Mouse (Mus musculus): ENCODE data around the gene Lmx1a. TPM values are rescaled to one million over a fixed set of nuclear protein-coding genes. Genes with fewer than 3 reads are reported as not detected.
A peak's percentile ranks its signal among the peaks of the same experiment; 100 is the strongest.

Gene Lmx1a
- total RNA-seq (2017): not detected in 2 replicates

DNA sequence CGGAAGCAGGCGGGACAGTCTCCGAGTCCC, at the start of gene Lmx1a:
Lmx1a (plus strand) TSS at position 6 of the 30 bp plus-strand sequence.
- ATAC-seq (replicated peaks in 1 of 2; ENCODE audit: insufficient read depth in 1 of 2, low FRiP score in 2 of 2, low TSS enrichment in 1 of 2, low read depth in 1 of 2, poor library complexity in 2 of 2, severe bottlenecking in 2 of 2): no peak

DNA sequence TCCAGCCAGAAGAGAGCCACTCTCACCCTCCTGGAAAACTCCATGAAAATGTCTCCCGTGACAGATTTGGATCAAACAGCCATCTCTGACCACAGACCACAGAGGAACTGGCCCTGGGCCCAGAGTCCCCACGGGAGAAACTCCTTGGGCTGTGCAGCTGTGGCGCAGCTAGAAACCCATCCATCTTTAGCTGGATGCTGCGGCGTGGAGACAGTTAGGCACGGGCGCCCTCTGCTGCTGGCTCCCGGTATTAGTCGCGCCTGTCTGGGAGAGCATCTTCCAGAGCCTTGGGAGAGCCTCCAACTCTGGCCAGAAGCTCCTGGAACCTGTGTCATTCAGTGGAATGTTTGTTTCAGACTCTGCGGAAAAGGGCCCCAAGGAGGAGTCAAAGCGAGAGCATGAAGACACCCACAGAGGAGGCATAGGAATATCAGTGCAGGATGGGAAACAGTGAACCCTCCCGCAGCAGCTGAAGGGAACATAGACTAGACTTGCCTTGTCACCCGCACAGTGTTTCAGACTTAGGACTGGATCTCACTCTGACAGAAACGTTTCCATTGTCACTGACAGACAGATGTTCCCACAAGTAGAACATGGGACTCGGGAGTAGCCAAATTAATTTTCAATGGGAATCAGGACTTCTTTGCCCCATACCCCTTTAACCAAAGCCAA, 44.0 kb upstream of the Lmx1a start:
- peak; percentile 81 to 83 for ATAC-seq (replicated peaks in 1 of 2; ENCODE audit: insufficient read depth in 1 of 2, low FRiP score in 2 of 2, low TSS enrichment in 1 of 2, low read depth in 1 of 2, poor library complexity in 2 of 2, severe bottlenecking in 2 of 2)

DNA sequence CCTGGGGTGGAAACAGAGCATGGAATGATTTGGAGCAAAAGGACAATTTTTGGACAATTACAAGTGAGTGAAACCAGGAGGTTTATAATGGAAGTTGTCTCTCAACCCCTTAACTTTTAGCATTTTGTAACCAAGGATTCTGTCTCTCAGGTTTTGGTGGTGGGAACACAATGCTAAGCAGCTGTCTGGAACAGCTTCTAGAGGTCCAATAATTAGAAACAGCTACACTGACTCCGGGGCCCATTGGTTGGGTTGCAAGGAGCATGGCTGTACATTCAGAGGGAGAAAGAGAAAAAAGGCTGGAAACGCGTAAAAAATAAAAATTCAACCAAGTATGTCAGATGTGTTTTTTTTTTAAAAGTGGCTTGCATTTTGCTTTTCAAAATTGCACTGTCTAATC, 40.4 kb upstream of the Lmx1a start:
- no peak for ATAC-seq (replicated peaks in 1 of 2; ENCODE audit: insufficient read depth in 1 of 2, low FRiP score in 2 of 2, low TSS enrichment in 1 of 2, low read depth in 1 of 2, poor library complexity in 2 of 2, severe bottlenecking in 2 of 2)

DNA sequence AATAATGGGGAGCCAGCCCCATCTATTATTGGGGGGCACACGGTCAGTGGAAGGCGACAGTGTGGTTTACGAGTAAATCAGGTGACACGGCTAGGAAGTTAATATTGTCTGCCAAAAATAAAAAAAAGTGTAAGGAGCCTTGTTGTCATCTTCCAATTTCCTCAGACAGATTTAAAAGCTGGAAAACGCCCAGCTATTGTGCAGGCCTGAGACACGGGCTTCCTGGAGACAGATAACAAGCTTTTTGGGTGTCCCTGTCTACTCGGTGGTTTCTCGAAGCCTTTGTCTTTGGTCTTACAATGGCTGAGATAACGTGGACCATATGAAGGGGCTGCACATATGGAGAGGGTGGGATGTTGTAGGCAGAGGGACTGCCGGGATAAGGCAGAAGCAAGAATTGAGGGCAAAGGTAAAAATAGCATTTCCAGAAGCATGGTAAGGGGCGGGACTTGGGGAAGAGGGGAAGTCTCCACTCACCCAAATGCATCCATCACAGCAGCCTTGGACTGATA, 39.9 kb upstream of the Lmx1a start:
- ATAC-seq (replicated peaks in 1 of 2; ENCODE audit: insufficient read depth in 1 of 2, low FRiP score in 2 of 2, low TSS enrichment in 1 of 2, low read depth in 1 of 2, poor library complexity in 2 of 2, severe bottlenecking in 2 of 2): no peak

DNA sequence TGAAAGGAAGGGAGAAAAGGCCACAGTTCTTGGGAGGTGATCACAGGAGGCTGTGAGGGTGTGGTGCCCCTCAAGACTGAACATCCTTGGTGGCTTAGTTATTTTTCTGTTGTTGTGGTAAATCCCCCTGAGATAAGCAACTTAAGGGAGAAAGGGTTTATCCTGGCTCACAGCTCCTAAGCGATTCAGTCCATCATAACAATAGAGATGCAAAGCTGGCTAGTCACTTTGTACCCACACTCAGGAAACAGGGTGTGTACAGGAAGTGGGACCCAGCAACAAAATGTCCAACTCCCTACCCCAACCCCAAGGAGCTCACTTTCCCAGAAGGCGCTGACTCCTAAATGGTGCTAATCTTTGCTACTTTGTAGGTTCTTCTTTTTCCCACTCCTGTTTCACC, 36.7 kb upstream of the Lmx1a start:
- no peak for ATAC-seq (replicated peaks in 1 of 2; ENCODE audit: insufficient read depth in 1 of 2, low FRiP score in 2 of 2, low TSS enrichment in 1 of 2, low read depth in 1 of 2, poor library complexity in 2 of 2, severe bottlenecking in 2 of 2)

DNA sequence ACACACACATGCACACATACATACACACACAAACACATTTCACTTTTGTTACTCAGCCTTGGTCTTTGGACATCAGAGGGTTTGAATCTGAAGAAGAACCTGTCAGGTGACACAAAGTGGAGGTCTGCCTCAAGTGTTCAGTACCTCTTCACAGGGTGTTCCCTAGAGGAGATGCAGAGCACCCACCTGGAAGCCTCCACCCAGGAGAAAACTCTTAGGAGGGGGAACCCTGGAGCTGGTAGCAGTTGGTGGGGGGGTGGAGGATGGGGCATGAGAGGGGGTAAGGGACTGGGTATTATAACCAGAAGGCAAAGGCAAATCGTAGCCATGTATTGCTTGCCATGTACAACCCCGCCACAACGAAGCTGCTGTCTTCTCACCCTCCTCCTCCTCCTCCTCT, 30.0 kb upstream of the Lmx1a start:
- no peak for ATAC-seq (replicated peaks in 1 of 2; ENCODE audit: insufficient read depth in 1 of 2, low FRiP score in 2 of 2, low TSS enrichment in 1 of 2, low read depth in 1 of 2, poor library complexity in 2 of 2, severe bottlenecking in 2 of 2)

DNA sequence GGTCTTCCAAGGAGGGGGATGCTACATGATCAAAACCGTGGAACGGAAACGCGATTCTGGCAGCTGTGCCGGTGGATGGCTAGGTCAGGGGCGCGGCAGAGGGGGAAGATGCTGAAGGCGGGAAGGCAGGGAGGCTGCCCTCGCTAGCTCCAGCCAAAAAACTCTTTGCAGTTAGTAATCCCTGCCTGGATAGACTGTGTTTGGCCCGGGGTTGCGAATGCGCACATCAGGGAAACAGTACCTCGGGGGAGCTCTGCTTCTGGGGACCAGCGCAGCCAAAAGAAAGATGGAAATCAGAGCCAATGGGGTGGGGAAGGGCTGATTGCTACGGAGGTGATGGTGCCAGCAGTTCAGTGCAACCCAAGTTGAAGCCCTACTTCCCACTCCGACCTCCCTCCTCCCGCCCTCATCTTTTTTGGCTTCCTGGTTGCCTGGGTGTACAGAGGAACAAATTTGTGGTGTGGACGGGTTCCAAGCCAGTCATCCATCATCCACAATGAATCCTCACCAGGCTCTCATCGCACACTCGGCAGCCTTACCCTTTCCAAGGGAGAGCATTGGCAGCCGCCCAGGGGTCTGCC, 28.4 kb upstream of the Lmx1a start:
- ATAC-seq (replicated peaks in 1 of 2; ENCODE audit: insufficient read depth in 1 of 2, low FRiP score in 2 of 2, low TSS enrichment in 1 of 2, low read depth in 1 of 2, poor library complexity in 2 of 2, severe bottlenecking in 2 of 2): peak; percentile 90 to 93

DNA sequence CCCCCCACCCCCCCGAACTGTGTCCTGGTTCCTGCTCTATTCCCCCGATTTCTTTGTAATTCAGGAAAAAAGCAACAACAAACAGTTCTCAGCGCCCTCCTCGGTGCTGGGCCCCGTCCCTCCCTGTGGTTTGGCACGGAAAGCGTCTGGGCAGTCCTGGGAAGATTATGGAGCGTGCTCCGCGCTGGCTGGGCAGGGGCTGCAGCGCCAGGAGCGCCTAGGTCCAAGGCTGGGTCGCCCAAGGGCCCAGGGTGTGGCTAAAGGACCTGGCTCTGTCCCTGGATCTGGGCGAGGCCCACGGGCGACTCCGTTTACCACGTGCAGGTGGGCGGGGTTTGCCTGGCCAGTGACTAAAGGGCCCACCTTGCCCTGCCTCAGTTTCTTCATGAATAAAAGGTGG, 27.9 kb upstream of the Lmx1a start:
- ATAC-seq (replicated peaks in 1 of 2; ENCODE audit: insufficient read depth in 1 of 2, low FRiP score in 2 of 2, low TSS enrichment in 1 of 2, low read depth in 1 of 2, poor library complexity in 2 of 2, severe bottlenecking in 2 of 2): peak in 1 of 2 experiments; percentile 19; a peak in 1 of 4 replicates

DNA sequence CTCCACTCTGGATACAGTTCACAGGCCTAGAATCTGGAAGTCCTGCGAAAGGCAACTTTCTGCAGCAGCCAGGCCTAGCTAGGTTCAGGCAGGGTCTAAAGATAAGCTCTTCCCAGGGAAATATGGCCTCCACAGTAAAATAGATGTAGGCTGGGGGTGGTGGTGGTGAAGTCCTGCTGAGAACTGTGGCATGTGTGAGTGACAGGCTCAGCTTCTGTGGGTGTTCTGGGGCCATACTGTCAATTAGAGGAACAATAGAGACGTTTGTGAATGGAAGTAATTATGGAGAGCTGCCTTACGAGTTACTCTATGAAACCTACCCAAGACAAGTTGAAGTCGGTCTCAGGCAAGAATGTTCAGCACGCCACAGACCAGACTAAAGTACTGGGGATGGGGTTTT, 25.9 kb upstream of the Lmx1a start:
- ATAC-seq (replicated peaks in 1 of 2; ENCODE audit: insufficient read depth in 1 of 2, low FRiP score in 2 of 2, low TSS enrichment in 1 of 2, low read depth in 1 of 2, poor library complexity in 2 of 2, severe bottlenecking in 2 of 2): no peak

DNA sequence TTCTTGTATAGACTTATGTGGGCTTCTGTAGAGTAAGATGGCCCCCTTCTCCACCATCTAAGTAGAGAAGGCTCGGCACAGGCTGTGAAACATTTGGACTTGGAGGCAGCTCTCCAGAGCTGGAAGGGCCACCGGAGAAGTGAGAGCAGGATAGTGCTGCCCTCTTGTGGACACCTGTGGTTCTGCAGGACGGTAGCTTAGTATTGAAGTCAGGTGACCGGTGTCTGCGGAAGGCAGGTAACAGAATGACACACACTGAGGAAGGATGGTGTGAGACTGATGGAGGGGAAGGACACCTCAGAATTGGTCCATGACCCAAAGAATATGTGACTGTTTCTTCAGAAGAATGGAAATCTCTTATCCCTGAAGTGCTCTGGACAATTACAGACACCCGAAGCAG, 19.2 kb upstream of the Lmx1a start:
- peak; percentile 61 to 81; a peak in 3 of 4 replicates for ATAC-seq (replicated peaks in 1 of 2; ENCODE audit: insufficient read depth in 1 of 2, low FRiP score in 2 of 2, low TSS enrichment in 1 of 2, low read depth in 1 of 2, poor library complexity in 2 of 2, severe bottlenecking in 2 of 2)

DNA sequence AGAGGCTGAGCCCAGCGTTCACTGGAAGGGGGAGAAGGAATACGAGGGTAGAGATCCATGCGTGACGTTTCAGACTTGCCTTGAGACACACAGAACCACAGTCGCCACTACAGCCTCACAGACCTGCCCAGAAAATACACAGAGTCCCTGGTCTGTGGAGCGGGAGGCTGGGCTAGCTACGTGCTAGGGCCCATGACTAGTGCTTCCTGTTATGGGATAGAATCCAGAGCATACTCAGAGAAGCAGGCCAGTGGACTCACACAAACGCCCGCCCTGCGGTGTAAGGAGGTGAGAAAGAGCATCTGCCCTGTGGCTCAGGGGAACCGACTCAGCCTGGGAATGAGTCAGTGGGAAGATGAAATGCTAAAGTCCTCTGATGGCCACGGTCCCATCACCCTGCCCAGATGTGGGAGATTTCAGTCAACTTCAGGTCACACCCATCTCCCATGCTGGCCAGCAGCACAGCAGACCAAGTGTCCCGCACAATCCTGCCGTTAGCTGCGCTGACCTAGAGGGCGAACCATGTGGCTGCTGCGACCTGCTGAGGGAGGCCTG, 16.5 kb upstream of the Lmx1a start:
- ATAC-seq (replicated peaks in 1 of 2; ENCODE audit: insufficient read depth in 1 of 2, low FRiP score in 2 of 2, low TSS enrichment in 1 of 2, low read depth in 1 of 2, poor library complexity in 2 of 2, severe bottlenecking in 2 of 2): peak in 1 of 2 experiments; percentile 31; a peak in 1 of 4 replicates

DNA sequence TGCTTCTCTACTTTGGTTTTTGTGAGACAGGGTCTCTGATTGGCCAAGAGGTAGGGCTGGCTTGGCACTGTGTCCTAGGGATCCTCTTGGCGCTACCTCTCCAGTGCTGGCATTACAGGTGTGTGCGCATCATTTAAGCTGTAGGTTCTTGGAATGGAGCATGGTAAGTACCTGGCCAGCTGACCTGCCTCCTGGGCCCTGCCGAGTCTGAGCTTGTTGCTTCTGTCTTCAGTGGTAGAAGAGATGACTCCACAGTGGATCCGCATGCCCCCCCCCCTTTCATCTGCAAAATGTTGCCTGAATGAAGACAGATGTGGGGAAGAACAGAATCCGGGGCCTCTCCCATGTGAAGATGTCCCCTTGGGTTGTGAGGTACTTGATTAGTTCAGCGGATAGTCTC, 10.0 kb upstream of the Lmx1a start:
- ATAC-seq (replicated peaks in 1 of 2; ENCODE audit: insufficient read depth in 1 of 2, low FRiP score in 2 of 2, low TSS enrichment in 1 of 2, low read depth in 1 of 2, poor library complexity in 2 of 2, severe bottlenecking in 2 of 2): no peak

DNA sequence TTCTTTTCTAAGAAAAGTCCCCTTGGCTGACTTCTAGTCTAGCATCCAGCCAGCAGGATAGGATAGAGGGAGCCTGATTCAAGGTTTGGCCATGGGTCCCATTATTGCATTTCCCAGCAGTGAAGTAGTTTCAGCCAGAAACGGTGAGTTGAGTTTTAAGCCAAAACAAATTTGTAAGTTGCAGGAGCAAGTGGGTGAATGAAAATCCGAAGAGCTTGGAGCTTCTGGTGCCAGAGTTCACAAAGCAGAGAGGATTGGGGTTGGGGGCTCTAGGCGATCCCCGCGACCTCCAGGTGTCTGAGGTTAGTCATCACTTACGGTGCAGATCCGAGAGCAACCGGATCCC, 1.1 kb upstream of the Lmx1a start:
- ATAC-seq (replicated peaks in 1 of 2; ENCODE audit: insufficient read depth in 1 of 2, low FRiP score in 2 of 2, low TSS enrichment in 1 of 2, low read depth in 1 of 2, poor library complexity in 2 of 2, severe bottlenecking in 2 of 2): no peak

DNA sequence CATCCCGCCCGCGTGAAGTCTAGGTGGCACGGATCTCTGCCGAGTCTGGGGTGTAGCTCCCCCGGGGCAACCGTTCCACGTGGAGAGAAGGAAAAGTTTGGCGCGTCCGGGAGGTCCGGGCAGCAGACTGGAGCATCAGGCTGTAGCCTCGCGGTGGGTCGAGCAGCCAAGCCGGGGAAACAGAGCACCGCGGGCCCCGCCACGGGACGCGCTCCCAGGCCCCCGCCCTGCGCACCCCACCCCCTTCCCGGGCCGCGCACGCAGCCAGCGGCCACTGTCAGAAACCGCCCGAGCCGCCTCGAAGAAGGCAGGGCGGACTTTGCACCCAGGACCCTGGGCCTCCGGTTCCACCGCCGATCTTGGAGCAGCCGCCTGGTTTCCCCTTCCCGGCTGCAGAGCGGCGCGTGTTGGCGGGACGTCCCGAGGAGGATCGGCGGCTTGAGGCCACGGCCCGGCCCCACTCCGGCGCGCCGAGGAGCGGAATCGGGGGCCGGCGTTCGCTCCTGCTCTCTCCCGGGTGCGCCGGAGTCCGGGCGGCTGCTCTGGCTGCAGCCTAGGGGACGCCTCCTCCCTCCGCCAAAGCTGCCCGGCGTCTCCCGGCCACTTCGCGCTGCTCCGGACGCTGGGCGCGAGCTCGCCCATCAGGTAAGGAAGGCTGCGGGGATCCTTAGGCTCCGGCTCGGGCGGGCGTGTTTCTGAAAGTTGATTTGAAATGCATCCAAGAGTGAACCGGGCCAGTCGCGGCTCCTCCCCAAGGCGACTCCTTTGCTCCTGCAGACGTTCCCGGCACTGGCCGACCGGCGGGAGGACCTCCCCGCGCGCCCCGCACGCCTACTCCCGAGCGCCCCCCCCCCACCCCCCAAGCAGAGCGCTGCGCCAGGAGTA, 448 bp upstream of the Lmx1a start:
- ATAC-seq (replicated peaks in 1 of 2; ENCODE audit: insufficient read depth in 1 of 2, low FRiP score in 2 of 2, low TSS enrichment in 1 of 2, low read depth in 1 of 2, poor library complexity in 2 of 2, severe bottlenecking in 2 of 2): no peak

DNA sequence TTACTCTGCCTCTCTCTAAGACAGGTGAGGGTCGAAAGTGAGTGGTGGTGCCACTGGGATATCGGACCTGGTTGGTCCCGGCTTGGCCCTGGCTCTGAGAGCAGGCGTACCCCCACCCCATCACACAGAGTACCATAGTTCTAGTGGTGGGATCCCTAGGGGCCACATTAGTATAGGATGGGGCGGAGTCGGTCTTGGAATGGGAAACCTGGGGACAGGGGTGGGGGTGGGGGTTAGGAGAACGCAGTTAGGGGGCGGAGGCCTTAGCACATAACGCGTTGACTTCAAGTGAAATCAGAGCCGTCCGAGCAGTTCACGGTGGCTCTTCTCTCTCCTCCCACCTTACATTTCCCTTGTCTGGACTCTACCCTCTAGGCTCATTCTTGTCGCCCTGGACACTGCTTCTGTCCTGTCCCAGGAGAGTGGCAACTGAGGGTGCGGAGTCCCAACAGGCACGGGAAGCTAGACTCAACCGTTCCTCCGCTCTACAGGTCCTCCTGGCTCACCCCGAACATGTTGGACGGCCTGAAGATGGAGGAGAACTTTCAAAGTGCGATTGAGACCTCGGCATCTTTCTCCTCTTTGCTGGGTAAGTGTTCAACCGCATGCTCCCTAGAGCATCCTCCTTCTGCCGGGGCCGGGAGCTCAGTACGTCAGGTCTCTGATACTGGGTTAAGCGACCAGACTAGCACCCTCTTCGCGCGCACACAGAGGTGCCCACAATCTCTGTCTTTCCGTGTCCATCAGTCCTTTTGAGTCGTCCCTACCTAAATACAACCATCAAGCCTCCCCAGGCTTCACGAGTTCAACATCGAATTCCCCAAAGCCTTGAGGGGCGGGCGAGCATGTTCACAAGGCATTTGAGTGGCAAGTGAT, 463 bp downstream of the Lmx1a start:
- no peak for ATAC-seq (replicated peaks in 1 of 2; ENCODE audit: insufficient read depth in 1 of 2, low FRiP score in 2 of 2, low TSS enrichment in 1 of 2, low read depth in 1 of 2, poor library complexity in 2 of 2, severe bottlenecking in 2 of 2)

DNA sequence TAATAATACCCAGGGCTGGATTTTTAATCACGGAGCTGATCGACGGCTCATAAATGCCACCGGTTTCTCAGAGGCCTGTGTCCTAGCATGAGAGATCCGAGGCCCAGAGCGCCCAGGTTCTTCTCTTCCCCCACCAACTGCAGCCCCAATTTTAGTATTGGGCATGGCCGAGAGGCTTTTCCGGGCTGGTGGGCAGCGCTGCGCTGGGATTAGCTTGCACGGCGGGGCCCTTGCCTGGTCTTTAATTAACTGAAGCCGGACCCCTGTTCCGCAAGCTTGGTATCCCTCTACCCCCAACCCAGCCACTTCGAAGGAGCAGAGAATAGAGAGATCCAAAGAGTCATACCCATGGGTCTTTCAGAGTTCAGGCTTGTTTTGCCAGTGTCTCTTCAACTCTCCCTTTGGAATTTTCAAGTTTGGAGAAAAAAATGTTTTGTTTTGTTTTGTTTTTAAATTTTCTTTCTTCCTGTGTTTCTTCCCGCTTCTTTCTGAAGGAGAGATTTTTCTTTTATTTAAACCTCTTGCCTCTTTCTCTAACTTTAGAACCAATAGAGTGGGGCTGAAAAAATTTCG, 1.2 kb downstream of the Lmx1a start:
- ATAC-seq (replicated peaks in 1 of 2; ENCODE audit: insufficient read depth in 1 of 2, low FRiP score in 2 of 2, low TSS enrichment in 1 of 2, low read depth in 1 of 2, poor library complexity in 2 of 2, severe bottlenecking in 2 of 2): no peak

DNA sequence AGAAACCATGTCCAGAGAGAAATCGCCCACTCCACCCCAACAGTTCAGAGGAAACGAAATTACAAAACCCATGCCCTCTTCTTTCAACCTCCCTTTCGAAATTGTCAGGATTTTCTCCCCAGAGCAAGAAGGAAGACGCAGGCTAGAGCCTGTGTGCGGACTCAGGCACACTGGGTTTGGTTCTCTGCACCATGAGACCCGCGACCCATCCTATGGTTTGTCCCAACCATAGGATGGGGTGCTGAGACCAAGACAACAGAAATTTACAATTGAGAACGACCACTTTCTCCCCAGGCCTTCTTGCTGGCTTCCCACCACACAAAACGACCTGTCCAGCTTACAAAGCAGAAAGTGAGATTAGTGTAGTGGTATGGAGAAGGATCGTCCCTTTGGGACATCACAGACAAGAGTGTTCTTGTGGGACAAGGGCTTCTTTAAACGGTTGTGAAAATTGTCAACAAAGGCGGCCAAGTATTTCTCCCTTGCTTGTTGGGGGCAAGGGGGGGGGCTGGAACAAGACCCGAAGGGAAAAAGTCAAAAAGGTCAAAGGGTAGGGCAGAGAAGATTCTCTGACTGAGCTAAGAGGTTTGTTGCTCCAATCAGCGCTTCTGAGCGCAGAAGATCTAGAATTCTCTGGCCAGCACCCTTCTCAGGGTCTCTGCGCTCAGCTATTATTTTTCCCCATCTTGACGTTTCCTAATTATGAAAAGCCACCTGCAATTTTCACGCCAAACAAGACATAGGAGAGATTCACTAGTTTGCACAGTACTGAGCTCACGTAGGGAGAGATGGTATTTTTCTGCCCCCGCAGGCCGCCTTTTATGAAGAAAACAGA, 1.9 kb downstream of the Lmx1a start:
- no peak for ATAC-seq (replicated peaks in 1 of 2; ENCODE audit: insufficient read depth in 1 of 2, low FRiP score in 2 of 2, low TSS enrichment in 1 of 2, low read depth in 1 of 2, poor library complexity in 2 of 2, severe bottlenecking in 2 of 2)

Data from hematopoietic stem cell, adult 5-6 weeks (primary cell).